Mouse (Mus musculus) myocyte (in vitro differentiated cells): Measurements from ENCODE around the gene Irx5. TPM values are rescaled to one million over a fixed set of nuclear protein-coding genes. Genes with fewer than 3 reads are reported as not detected.
A peak's percentile ranks its signal among the peaks of the same experiment; 100 is the strongest.

Source experiments
- H3K27me3 ChIP-seq: one replicate; pipeline ENCODE4 v1.6.1; 2011; ENCODE audit not compliant: control insufficient read depth, insufficient read depth, insufficient read length
- H3K36me3 ChIP-seq: one replicate; pipeline ENCODE4 v1.6.1; 2011; ENCODE audit not compliant: control insufficient read depth, insufficient read depth
- H3K4me2 ChIP-seq: one replicate; pipeline ENCODE4 v1.6.1; 2011; ENCODE audit warnings: low read depth, control low read depth
- H3K4me3 ChIP-seq: one replicate; pipeline ENCODE4 v1.5.1; 2011; ENCODE audit warnings: mild to moderate bottlenecking, control low read depth, moderate library complexity
- H3K79me2 ChIP-seq: one replicate; pipeline ENCODE4 v1.6.1; 2011; ENCODE audit not compliant: control insufficient read depth, insufficient read depth
- H3ac ChIP-seq: one replicate; pipeline ENCODE4 v1.6.1; 2011; ENCODE audit not compliant: control insufficient read depth, insufficient read length
- CEBPB ChIP-seq: IDR thresholded peaks from 2 replicates; pipeline ENCODE4 v1.6.1; 2011; ENCODE audit warnings: mild to moderate bottlenecking, moderate library complexity; ENCODE audit not compliant: poor library complexity, insufficient read depth, severe bottlenecking
- E2F4 ChIP-seq: IDR thresholded peaks from one replicate; pipeline ENCODE4 v1.6.1; 2011; ENCODE audit warnings: mild to moderate bottlenecking, control low read depth, moderate library complexity; ENCODE audit not compliant: insufficient read depth
- MAX ChIP-seq: IDR thresholded peaks from one replicate; pipeline ENCODE4 v1.6.1; 2011; ENCODE audit warnings: low read depth, mild to moderate bottlenecking, control low read depth
- MYOD1 ChIP-seq, 3 experiments: IDR thresholded peaks; one replicate each; pipeline ENCODE4 v1.6.1; 2011; ENCODE audit warnings: control low read depth in 2 of 3, low read depth in 2 of 3, mild to moderate bottlenecking in 2 of 3, moderate library complexity in 1 of 3; ENCODE audit not compliant: insufficient read length in 2 of 3, control insufficient read depth in 1 of 3
- MYOG ChIP-seq, 3 experiments: IDR thresholded peaks; one replicate each; pipeline ENCODE4 v1.6.1; 2011; ENCODE audit warnings: control low read depth in 2 of 3, low read depth in 2 of 3, mild to moderate bottlenecking in 2 of 3; ENCODE audit not compliant: insufficient read length in 2 of 3, control insufficient read depth in 1 of 3, insufficient read depth in 1 of 3
- POLR2A ChIP-seq: IDR thresholded peaks from one replicate; pipeline ENCODE4 v1.6.1; 2011; ENCODE audit warnings: low read depth, mild to moderate bottlenecking, control low read depth, moderate library complexity; ENCODE audit not compliant: insufficient read length
- POLR2AphosphoS2 ChIP-seq: IDR thresholded peaks from one replicate; pipeline ENCODE4 v1.6.1; 2011; ENCODE audit warnings: low read depth, control low read depth; ENCODE audit not compliant: insufficient read length
- REST ChIP-seq: IDR thresholded peaks from one replicate; pipeline ENCODE4 v1.6.1; 2011; ENCODE audit warnings: mild to moderate bottlenecking, control low read depth, moderate library complexity; ENCODE audit not compliant: insufficient read depth, insufficient read length
- SRF ChIP-seq: IDR thresholded peaks from one replicate; pipeline ENCODE4 v1.6.1; 2011; ENCODE audit warnings: low read depth; ENCODE audit not compliant: control insufficient read depth, insufficient read length
- TCF12 ChIP-seq: IDR thresholded peaks from one replicate; pipeline ENCODE4 v1.6.1; 2011; ENCODE audit warnings: mild to moderate bottlenecking, control low read depth; ENCODE audit not compliant: poor library complexity, insufficient read depth, severe bottlenecking
- TCF3 ChIP-seq: IDR thresholded peaks from one replicate; pipeline ENCODE4 v1.6.1; 2011; ENCODE audit warnings: low read depth, control low read depth; ENCODE audit not compliant: insufficient read length
- USF1 ChIP-seq: IDR thresholded peaks from one replicate; pipeline ENCODE4 v1.6.1; 2011; ENCODE audit warnings: low read depth, mild to moderate bottlenecking, control low read depth, moderate library complexity
- polyA plus RNA-seq: library from polyadenylated mRNA; unstranded; fragments of >200 nt; fragmentation: generic; extraction: Trizol; gene quantifications from one replicate; pipeline ENCODE4 v1.2.1, GENCODE M21; 2012; ENCODE audit warnings: missing spikeins

The Irx5 gene
- polyA plus RNA-seq, 1 experiment: 8.2 TPM

- Histone ChIP-seq H3K36me3 (no peaks in the 10 kb centered on the region), H3K4me3 (no peak overlapping the region), H3K4me2 (no peak overlapping the region), H3ac (no peak overlapping the region), H3K79me2 (no peaks in the 10 kb centered on the region), H3K27me3 (no peaks in the 10 kb centered on the region)
- TF ChIP-seq TCF12: no peak
- TF ChIP-seq TCF3: no peak
- no peak for TF ChIP-seq MAX
- no peak for TF ChIP-seq POLR2AphosphoS2
- TF ChIP-seq POLR2A: no peak
- no peak for TF ChIP-seq CEBPB
- TF ChIP-seq MYOG (IDR thresholded peaks at IDR 0.05; ENCODE audit: control insufficient read depth in 1 of 3, insufficient read depth in 1 of 3, insufficient read length in 2 of 3, low read depth in 2 of 3): no peak
- TF ChIP-seq E2F4: no peak
- no peak for TF ChIP-seq MYOD1 (IDR thresholded peaks at IDR 0.05; ENCODE audit: control insufficient read depth in 1 of 3, insufficient read length in 2 of 3, low read depth in 2 of 3)
- no peak for TF ChIP-seq REST
- no peak for TF ChIP-seq SRF
- no peak for TF ChIP-seq USF1
Observed at GRCm38 (mm10) chr8:92366736-92367267, 9.4 kb downstream of the Irx5 start.

GRCm38 (mm10) chr8:92379524-92379923 is 22.1 kb downstream of the Irx5 start:
- Histone ChIP-seq H3K27me3 (peaks cover 9% of the 10 kb centered on the region), H3ac (no peak overlapping the region), H3K4me3 (no peak overlapping the region), H3K4me2 (peak overlapping the region; percentile 41), H3K36me3 (no peaks in the 10 kb centered on the region), H3K79me2 (no peaks in the 10 kb centered on the region)
- peak in 1 of 3 experiments; percentile 20 for TF ChIP-seq MYOD1 (IDR thresholded peaks at IDR 0.05; ENCODE audit: control insufficient read depth in 1 of 3, insufficient read length in 2 of 3, low read depth in 2 of 3)
- TF ChIP-seq CEBPB: no peak
- TF ChIP-seq POLR2A: no peak

GRCm38 (mm10) chr8:92380571-92380970 is 23.1 kb downstream of the Irx5 start:
- Histone ChIP-seq H3K4me3 (no peak overlapping the region), H3K4me2 (no peak overlapping the region), H3ac (no peak overlapping the region), H3K79me2 (no peaks in the 10 kb centered on the region), H3K36me3 (no peaks in the 10 kb centered on the region), H3K27me3 (peaks cover 9% of the 10 kb centered on the region)
- no peak for TF ChIP-seq TCF3
- no peak for TF ChIP-seq SRF
- TF ChIP-seq POLR2AphosphoS2: no peak
- no peak for TF ChIP-seq MYOG (IDR thresholded peaks at IDR 0.05; ENCODE audit: control insufficient read depth in 1 of 3, insufficient read depth in 1 of 3, insufficient read length in 2 of 3, low read depth in 2 of 3)
- TF ChIP-seq POLR2A: no peak
- TF ChIP-seq USF1: no peak
- TF ChIP-seq MAX: no peak
- TF ChIP-seq MYOD1 (IDR thresholded peaks at IDR 0.05; ENCODE audit: control insufficient read depth in 1 of 3, insufficient read length in 2 of 3, low read depth in 2 of 3): no peak
- TF ChIP-seq CEBPB: no peak
- no peak for TF ChIP-seq TCF12
- TF ChIP-seq E2F4: no peak
- TF ChIP-seq REST: no peak

GRCm38 (mm10) chr8:92387893-92388292 is 30.5 kb downstream of the Irx5 start:
- no peak overlapping the region for H3ac ChIP-seq
- no peaks in the 10 kb centered on the region for H3K79me2 ChIP-seq
- H3K27me3 ChIP-seq: peaks cover 19% of the 10 kb centered on the region
- H3K36me3 ChIP-seq: no peaks in the 10 kb centered on the region
- TF ChIP-seq SRF: no peak
- no peak overlapping the region for H3K4me2 ChIP-seq
- H3K4me3 ChIP-seq: no peak overlapping the region

GRCm38 (mm10) chr8:92404218-92404617 is 46.8 kb downstream of the Irx5 start:
- Histone ChIP-seq H3K4me2 (no peak overlapping the region), H3K79me2 (no peaks in the 10 kb centered on the region), H3K36me3 (no peaks in the 10 kb centered on the region), H3K4me3 (no peak overlapping the region), H3ac (no peak overlapping the region), H3K27me3 (peaks cover 14% of the 10 kb centered on the region)
- no peak for TF ChIP-seq MAX
- TF ChIP-seq TCF3: no peak
- no peak for TF ChIP-seq E2F4
- TF ChIP-seq REST: no peak

GRCm38 (mm10) chr8:92408092-92408491 is 50.7 kb downstream of the Irx5 start:
- TF ChIP-seq E2F4 (no peak), TCF3 (no peak), TCF12 (no peak), SRF (no peak), CEBPB (no peak), POLR2A (no peak), USF1 (no peak), REST (no peak), MAX (no peak), MYOD1 (IDR thresholded peaks at IDR 0.05; ENCODE audit: control insufficient read depth in 1 of 3, insufficient read length in 2 of 3, low read depth in 2 of 3) (no peak), POLR2AphosphoS2 (no peak), MYOG (IDR thresholded peaks at IDR 0.05; ENCODE audit: control insufficient read depth in 1 of 3, insufficient read depth in 1 of 3, insufficient read length in 2 of 3, low read depth in 2 of 3) (no peak)
- Histone ChIP-seq H3K27me3 (peaks cover 26% of the 10 kb centered on the region), H3K36me3 (no peaks in the 10 kb centered on the region), H3K79me2 (no peaks in the 10 kb centered on the region), H3ac (no peak overlapping the region), H3K4me2 (no peak overlapping the region), H3K4me3 (no peak overlapping the region)
